Mouse (Mus musculus) left cerebral cortex, adult 18-20 months (tissue): ENCODE data around the gene Sbf2. TPM values are rescaled to one million over a fixed set of nuclear protein-coding genes. Genes with fewer than 3 reads are reported as not detected.
"Not testable (repeated sequence)": the region's sequence is repeated elsewhere in the genome, so short reads cannot be mapped to it uniquely, and the experiment has no call there.

Experiments used
- DNase-seq, 2 experiments: peaks; one replicate each; pipeline ENCODE4 v3.0.0; 2021 to 2022; ENCODE audit warnings: low spot score in 2 of 2, mixed read lengths in 1 of 2
- total RNA-seq, 2 experiments: library from RNA; stranded (reverse); gene quantifications; 2 replicates each; pipeline ENCODE4 v1.2.3; 2021

The Sbf2 gene
- total RNA-seq, 2 experiments from 2014 or later: 52.6 to 55.5 TPM

DNA sequence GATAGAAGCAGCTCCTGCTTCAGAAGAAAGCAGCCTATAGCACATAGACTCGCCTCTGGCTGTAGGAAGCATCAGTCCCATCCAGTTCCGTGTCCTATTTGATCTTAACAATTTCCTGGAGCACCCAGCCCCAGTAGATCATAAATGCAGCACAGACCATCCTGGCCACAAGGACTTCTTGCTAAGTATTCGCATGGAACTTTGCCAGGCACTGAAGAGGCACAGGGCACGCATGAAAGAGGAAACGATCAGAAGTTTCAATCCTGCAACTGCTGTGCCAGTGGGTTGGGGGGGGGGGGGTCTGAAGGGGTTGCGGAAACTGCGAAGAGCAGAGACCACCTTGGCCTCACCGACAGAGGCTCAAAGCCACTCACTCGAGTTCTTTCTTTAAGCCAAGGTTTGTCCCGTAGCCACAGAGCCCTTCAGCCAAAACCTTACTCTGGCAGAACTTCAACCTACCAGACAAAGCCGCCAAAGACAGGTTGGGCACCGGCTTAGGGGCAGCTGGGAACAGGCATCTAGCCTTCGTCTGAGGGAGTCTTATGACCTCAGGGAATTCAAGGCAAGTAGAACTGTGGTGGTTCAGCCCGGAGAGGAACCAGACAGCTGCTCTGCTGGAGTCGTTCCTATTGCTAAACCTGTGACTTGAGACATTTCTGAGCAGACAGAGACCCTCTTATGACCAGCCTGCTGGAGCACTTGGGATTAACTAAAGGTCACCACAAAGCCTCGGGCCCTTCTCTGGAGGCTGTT, 16.6 kb upstream of the Sbf2 start:
- DNase-seq: no peak

DNA sequence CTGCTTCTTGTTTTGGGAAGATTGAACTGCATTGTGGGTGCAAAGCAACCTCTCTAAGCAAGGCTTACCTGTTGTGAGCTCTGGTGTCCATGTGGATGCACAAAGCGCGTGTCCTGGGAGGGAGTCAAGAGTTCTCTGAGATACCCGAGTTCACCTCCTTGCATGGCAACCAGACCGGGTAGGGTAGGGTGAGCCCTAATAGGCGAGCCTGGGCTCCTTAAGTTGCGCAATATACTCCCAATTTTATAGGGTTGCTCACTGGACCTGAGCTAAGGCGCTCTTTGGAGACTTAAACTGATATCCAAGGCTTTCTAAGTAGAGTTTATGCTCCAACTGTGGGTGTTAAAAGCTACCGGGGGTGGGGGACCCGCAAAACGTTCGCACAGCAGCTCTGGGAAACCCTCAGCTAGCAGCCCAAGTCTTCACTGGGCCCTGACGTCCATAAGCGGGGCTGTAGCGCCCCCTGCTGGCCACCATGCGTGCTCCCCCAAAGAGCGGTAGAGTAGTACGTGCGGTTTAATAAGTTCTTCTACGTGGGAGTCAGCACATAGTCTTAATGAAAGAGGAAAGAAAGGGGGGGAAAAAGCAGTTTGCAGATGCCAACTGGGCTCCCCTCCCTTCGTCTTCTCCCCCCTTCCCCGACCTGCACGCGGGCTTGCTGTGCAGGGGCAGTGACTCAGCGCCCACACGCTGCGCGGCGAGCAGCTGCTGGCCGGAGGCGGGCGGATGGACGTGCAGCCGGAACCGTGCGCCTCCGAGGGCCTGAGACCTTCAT, 15.4 kb upstream of the Sbf2 start:
- peak; percentile 80 to 82 for DNase-seq

DNA sequence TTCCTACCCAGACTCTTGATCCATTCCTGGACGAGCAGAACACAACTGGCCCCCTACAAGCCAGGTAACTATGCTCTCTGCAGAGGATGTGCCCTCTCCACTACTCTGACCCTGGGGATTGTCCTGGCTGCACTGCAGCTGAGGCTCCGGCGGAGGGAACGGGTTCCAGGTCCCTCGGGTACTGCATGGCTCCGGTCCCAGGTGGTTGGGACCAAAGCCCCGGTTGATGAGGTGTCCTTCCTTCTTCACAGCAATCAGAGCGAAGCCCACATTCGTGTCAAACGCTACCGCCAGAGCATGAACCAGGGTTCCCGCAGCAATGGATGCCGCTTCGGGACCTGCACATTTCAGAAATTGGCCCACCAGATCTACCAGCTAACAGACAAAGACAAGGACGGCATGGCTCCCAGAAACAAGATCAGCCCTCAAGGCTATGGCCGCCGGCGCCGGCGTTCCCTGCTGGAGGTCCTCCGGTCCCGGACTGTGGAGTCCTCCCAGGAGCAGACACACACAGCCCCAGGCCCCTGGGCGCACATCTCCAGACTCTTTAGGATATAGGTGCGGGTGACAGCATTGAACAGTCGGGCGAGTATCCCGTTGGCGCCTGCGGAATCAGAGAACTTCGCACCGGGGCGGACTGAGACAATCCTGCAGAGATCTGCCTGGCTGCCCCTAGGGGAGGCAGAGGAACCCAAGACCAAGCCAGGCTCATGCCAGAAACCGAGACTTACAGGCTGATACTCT, 14.1 kb upstream of the Sbf2 start:
- peak in 1 of 2 experiments; percentile 25 for DNase-seq

DNA sequence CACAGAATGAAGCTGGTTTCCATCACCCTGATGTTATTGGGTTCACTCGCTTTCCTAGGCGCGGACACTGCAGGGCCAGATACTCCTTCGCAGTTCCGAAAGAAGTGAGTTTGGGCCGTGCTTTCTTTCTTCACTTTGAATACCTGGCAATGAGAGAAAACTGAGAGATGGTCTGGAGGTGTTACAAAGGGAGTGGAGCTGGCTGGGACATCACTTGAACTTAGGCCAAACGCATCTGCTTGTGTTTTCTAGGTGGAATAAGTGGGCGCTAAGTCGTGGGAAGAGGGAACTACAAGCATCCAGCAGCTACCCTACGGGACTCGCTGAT, 13.5 kb upstream of the Sbf2 start:
- peak in 1 of 2 experiments; percentile 24 for DNase-seq

DNA sequence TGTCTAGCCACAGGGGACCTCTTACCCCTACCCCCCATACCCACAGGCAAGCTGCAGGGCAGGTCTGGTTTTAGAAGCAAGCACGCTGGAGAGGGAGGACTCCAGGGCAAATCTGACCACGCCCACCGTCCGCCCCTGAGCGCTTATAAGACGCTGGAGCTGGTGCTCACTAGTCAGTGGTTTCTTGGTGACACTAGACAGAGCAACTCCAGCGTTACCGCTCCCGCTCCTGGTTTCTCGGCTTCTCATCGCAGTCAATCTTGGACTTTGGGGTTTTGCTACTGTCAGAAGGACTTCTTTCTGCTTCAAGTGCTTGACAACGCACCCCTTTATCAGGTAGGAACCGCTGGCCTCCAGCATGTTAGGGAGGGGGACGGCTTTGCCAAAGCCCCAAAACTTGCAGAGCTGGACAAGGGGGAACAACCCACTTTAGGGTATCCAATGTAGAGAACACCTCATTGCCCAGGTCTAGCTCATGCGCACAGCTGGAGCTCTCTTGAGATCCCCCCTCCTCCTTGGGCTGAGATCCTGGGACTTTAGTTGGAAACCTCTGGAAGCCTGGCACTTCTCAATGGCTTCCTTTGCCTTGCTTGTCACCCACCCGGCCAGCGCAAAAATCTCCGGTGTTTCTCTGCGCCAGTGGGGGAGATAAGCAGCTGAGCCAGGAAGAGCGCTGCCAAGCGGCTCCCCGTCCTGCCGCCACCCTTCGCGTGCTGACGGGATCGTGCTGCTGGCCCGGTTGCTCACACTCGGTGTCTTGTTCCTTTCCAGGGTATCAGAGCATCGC, 13.0 kb upstream of the Sbf2 start, which contains the start of gene Adm:
Gene Adm (plus strand): TSS at position 176 of the 787 bp plus-strand sequence.
- peak; percentile 44 to 53 for DNase-seq

DNA sequence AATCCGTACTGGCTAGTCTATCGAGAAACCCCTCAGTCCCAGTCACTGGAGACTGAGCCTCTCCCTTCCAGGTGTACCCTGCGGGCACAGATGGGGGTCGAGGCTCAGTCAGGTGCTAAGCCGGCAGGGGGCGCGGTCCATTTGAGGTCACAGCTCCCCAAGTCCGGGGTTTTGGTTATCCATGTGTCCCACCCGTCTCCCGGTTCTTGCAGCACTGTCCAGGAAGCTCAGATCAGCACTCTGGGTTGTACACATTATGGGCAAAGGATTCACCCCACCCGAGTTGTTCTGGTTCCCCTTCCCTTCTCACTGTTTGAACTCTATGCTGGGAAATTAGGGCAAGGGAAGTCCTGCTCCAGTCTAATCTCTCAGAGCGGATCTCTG, 12.4 kb upstream of the Sbf2 start:
- no peak for DNase-seq

DNA sequence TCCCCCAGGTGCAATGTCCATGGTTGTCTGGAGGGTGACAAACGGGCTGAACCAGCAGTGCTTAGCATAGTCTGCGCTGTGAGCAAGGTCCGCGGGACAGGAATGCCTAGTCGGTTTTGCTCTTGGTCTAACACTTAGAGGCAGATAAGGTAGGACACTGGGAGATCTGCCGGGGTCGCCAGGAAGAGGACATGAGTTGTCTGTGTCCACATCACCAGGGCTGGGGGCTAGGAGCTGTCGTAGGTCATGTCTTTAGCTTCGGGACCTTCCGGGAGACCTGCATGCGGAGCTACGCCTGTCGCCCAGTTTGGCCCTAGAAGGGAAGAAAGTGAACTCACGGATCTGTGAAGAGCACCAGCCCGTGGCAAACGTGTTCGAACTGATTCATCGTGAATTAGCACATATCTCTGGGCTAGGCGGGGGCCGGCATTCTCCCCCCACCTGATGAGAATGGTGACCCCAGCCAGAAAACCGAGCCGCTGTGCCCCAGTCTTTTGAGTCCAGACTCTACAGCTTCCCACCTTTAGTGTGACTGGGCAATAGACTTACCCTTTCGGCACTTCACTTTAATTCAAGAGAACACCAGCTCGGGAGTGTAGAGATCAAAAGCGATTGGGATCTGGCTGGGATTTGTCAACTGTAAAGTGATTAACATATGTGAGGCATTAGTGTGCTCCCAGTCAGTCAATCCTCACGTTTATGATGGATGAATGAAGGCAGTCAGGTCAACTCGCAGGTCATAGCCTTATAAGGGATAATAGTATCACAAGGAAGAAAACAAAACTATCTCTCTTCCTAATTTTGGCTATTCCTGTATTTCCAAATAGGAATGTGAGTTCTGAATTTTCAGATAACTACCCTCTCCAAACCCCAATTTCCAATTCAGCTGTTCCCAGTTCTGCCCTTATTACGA, 11.7 kb upstream of the Sbf2 start:
- DNase-seq: no peak

DNA sequence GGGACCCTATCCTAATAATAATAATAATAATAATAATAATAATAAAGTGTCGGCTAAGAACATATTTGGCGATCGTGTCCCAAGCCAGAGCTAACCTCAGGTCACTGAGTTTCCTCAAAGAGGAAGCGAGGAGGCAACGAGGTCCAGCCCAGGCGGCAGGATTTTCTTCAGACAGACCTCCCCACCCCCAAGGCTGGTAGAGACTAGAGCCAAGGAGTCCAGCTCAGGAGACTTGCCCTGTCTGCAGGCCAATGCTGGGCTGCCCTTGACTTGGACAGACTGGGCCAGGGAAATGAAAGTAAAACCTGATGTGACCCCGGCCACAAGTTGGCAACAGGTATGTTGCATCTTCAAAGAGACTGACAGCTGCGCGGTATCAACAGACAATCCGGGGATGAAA, 10.8 kb upstream of the Sbf2 start:
- no peak for DNase-seq

DNA sequence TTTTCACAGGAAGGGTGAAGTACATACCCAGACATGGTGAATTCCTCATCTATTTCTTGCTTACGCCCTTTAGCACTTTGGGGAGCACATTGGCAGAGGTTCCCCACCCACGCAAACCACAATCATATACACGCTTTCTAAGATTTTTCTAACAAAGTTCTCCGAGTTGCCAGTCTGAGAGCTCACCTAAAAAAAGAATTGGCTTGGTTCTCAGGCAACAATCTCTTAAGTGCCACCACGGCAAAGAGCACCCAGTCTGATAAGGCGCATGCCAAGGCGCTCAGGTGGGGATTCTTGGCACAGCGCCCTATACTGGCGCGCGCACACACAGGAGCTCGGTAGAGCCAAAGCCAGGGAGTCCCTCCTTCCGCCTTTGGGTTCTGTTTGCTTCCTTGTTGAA, 10.2 kb upstream of the Sbf2 start:
- no peak for DNase-seq

DNA sequence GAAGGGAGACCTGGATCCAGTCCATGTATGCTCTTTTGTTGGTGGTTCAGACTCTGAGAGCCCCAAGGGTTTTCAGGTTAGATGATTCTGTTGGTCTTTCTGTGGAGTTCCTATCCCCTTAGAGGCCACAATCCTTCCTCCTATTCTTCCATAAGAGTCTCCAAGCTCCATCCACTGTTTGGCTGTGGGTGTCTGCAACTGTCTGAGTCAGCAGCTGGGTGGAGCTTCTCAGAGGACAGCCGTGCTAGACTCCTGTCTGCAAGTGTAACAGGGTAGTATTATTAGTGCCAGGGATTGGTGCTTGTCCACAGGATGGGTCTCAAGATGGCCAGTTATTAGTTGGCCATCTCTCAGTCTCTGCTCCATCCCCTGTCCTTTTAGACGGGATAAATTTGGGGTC, 9.3 kb upstream of the Sbf2 start:
- DNase-seq: no peak

DNA sequence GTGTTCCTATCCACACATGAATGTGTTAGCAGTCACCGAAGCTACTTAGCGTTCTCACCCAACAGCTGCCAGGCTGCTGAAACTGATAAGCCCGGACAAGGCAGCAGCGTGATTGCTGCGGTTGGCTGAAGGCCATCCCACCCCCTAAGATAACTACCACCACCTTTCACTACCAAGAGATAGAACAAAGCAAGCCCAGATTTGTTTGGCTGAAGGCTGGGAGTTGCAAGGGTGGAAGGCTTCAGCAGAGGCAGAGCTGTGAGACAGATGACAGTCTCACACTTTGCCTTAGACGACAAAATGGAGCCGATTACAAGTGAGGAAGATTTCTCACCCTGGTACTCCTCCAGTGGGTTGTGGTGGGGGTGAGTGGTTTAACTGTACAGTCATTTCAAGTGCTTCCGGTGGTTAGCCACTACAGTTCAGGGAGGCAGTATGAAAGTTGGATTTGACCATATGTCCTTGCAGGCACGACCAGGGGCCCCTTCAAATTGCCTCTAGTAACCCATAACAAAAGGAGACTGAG, 4.4 kb upstream of the Sbf2 start:
- DNase-seq: no peak

DNA sequence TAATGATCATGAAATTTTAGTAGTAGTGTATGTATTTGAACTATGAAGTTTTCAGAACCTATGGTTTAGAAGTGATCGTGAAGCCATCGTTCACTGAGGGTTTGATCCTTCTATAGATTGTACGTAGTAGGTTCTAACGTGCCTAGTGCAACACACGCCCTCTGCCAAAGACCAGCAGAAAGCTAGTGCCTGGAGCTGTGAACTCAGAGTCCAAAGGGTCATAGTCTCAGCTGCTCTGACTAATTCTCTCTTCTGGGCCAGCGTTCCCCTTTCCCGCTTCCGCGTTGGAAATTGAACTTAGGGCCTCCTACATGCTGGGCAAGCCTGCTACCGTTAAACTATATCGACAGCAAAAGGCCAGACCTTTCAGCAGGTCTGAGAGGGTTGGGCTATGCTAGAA, 1.1 kb upstream of the Sbf2 start:
- DNase-seq: no peak

DNA sequence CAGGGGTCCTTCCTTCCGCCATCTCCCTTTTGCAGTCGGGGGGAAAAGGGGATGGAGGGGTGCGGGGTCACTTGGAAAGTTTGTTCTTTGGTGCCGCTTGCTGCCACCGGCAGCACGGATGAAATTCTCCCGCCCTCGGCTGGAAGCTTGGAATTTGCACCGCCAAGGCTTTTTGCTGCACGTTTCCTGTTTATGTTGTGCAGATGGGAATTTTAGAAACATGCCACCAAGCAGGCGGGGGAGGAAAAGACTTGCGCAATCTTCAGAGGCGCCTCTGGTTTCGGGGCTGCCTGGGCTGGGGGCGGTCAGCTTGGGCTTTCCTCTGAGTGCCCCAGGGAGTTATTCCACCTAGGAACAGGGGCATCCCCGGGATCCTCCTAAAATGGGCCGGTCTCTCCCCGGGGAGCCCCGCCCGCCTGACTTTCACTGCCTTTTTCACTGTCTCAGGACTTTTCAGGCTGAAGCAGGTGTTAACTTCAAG, 469 bp upstream of the Sbf2 start:
- peak; percentile 28 to 50 for DNase-seq

DNA sequence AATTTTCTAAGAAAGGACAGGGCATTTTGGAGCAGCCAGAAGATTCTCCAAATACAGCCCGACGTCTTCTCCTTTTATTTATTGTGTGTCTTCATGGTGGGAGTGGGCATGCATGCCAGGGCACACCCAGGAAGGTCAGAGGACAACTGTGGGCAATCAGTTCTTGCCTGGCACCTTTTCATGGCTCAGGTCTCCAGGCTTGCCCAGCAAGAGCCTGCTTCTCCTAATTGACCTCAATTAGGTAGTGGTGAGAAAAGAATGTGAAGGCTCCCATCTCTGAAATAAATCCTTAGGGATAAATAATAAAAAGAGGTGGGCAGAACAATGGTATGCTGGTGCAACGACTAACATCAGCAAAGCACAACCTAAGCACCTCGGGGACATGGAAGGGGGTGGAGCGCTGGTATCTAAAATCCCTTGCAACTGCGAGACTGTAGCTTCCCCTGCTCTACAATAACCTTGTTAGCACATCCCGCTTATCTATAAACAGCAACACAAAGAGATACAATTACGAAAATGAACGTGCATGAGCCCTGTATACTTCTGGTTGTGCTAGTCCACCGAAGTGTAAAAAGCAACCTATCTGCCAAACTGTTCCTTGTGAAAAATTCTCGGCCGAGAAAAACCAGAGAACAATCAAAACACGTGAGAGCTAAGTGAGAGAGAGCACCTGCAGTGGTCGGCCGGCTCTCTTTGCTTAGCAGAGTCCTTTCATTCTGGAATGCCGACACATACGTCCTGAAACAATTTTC, 1.2 kb downstream of the Sbf2 start:
- DNase-seq: no peak

DNA sequence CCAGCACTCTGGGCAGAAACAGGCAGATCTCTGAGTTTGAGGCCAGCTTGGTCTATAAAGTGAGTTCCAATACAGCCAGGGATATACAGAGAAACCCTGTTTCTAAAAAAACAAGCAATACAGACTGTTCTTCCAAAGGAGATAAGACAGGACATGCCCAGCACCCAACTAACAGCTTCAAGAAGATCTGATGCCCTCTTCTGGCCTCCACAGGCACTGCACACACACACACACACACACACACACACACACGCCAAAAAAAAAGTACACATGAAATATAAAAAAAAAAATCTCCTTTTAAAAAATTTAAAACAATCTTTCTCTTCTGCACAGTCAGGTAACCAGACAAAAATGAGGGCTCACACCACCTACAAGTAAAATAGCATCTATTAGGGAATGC, 7.8 kb downstream of the Sbf2 start:
- DNase-seq: no peak

DNA sequence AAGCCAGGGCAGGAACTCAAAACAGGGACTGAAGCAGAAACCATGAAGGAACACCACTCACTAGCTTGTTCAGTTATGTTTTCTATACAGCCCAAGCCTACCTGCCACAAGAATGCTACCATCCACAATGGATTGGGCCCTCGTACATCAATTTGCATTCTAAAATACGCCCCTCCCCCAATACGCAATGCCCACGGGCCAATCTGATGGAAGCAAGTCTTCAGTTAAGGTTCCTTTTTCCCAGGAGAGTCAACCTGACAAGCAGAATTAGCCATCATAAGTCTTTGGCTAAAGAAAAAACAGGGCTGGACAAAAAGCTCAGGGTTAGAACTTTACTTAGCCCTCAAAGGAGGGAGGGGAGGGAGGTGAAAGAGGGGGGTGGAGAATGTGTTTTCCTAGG, 9.2 kb downstream of the Sbf2 start:
- no peak for DNase-seq

DNA sequence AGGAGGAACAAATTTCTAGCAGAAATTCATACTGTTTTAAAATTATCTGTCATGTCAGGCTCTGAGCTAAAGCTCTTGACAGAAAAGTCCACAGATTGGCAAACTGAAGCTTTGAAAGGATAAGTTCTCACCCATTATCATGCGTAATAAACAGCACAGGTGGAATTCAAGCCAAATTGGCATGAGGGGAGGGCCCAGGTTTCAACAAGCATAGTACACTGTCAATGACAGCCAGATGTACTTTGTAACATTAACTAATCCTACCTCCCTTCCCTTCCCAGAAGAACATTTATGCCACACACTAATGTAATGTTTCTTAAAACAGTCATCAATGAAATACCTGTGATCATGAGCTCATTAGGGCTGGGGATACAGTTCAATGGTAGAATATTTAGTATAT, 17.6 kb downstream of the Sbf2 start:
- DNase-seq: no peak

DNA sequence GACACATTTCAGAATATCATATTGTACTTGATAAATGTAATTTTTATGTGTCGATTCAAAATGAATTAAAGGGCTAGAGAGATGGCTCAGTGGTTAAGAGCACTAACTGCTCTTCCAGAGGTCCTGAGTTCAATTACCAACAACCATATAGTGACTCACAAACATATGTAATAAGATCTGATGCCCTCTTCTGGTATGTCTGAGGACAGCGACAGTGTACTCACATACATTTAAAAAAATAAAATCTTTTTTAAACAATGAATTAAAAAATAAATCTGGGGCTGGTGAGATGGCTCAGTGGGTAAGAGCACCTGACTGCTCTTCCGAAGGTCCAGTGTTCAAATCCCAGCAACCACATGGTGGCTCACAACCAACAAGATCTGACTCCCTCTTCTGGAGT, 20.7 kb downstream of the Sbf2 start:
- not testable (repeated sequence) for DNase-seq

DNA sequence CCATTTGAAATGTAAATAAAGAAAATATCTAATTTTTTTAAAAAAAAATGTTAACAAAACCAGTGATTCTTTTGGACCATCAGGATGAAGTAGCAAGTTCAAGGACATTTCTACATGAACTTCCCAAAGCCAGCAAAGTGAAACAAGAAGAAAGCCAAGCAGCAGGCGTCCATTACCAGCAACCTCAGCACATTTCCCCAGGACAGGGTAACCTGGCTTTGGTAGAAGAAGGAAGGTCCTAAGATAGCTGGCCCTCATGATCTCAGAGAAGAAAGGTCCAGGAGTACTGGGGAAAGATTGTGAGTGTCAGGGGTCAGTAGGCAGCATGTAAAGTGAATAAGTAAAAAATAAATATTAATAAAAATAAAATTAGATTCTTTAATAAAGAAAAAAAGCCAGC, 27.0 kb downstream of the Sbf2 start:
- DNase-seq: no peak
